Mouse (Mus musculus): ENCODE data around the gene Tanc2. TPM values are rescaled to one million over a fixed set of nuclear protein-coding genes. Genes with fewer than 3 reads are reported as not detected.

Tanc2 gene
- total and polyA plus RNA-seq, 2 experiments from 2014 or later: 5.2 to 25.0 TPM

DNA sequence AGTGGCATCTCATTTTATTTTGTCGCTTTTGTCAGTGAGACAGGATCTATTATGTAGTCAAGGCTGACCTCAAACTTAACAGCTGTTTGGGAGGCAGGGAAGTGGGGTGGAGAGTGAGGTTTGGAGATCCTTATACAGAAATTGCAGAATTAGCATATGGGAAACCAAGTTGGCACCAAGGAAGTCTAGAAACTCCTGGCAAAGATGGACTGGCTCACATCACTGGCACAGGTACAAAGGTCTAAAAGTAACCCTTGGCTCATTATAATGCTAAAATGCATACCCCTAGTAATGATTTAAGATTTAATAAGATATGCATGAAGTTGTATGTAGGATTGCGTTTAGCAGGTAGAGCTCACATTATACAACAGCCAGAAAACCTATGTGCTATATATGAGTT, 58.2 kb downstream of the Tanc2 start:
- DNase-seq (ENCODE audit: low spot score) (no peak), ATAC-seq (ENCODE audit: insufficient read depth, low read depth) (no peak)
- H3K4me3 ChIP-seq (ENCODE audit: low read depth, low read length): no peak overlapping the region
- no peak overlapping the region for H3K9ac ChIP-seq (replicated peaks; ENCODE audit: low read depth, low read length)
- no peak overlapping the region for H3K4me2 ChIP-seq (ENCODE audit: low read depth, low read length)
- no peaks in the 10 kb centered on the region for H3K9me3 ChIP-seq (replicated peaks; ENCODE audit: control insufficient read depth, low read length)
- TF ChIP-seq CTCF (IDR thresholded peaks at IDR 0.05; ENCODE audit: low read depth) (no peak), EP300 (IDR thresholded peaks at IDR 0.05; ENCODE audit: low read depth) (no peak)
- H3K36me3 ChIP-seq (replicated peaks; ENCODE audit: control insufficient read depth, insufficient read depth, low read length): no peaks in the 10 kb centered on the region
- H3K4me1 ChIP-seq (ENCODE audit: control insufficient read depth, insufficient read depth): no peaks in the 10 kb centered on the region
- H3K27me3 ChIP-seq (ENCODE audit: control insufficient read depth, insufficient read depth, low read length): no peaks in the 10 kb centered on the region
- H3K27ac ChIP-seq (ENCODE audit: low read depth): no peak overlapping the region
- 92% methylated on average over 2 of the region's 2 CpGs for WGBS

DNA sequence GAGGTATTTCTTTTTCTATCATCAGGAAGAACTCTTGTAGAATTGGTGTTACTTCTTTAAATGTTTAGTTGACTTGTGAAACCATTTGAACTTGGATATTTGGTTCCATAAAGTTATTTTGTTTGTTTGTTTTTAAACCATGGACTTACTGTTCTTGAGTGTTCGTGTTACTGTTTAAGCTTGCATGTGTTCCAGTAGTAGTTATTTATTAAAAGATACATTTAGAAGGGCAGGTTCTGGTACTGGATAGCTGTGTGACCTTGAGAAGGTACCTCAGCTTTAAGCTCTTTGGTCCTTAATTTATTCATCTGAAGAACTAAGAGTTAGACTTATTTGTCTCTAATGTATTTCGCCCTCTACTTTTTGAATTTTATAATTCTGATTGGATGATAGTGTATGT, 64.8 kb downstream of the Tanc2 start:
- Histone ChIP-seq H3K36me3 (replicated peaks; ENCODE audit: control insufficient read depth, insufficient read depth, low read length) (no peaks in the 10 kb centered on the region), H3K27ac (ENCODE audit: low read depth) (no peak overlapping the region), H3K4me2 (ENCODE audit: low read depth, low read length) (no peak overlapping the region), H3K27me3 (ENCODE audit: control insufficient read depth, insufficient read depth, low read length) (no peaks in the 10 kb centered on the region), H3K9me3 (replicated peaks; ENCODE audit: control insufficient read depth, low read length) (no peaks in the 10 kb centered on the region), H3K4me3 (ENCODE audit: low read depth, low read length) (no peak overlapping the region), H3K4me1 (ENCODE audit: control insufficient read depth, insufficient read depth) (no peaks in the 10 kb centered on the region), H3K9ac (replicated peaks; ENCODE audit: low read depth, low read length) (no peak overlapping the region)
- WGBS: 87% methylated on average over 2 of the region's 2 CpGs
- TF ChIP-seq EP300 (IDR thresholded peaks at IDR 0.05; ENCODE audit: low read depth) (no peak), CTCF (IDR thresholded peaks at IDR 0.05; ENCODE audit: low read depth) (no peak)
- ATAC-seq (ENCODE audit: insufficient read depth, low read depth): no peak
- no peak for DNase-seq (ENCODE audit: low spot score)

DNA sequence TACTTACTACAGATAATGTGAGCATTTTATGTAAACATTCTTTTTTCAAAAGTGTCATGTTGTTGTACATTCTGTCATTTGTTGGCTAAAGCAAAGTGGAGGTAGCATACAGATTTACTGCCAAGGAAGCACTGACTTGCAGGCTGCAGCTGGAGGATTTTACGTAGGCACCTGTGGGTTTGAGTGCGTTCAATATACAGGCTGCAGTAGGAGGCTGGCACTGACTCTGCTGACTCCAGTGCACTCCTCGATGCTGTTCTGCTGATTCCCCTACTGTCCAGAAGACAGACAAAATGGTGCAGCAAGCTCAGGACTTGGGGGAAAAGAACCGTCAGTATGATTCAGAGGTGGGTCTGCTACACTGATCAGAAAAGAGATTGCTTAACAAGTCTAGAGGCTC, 65.5 kb downstream of the Tanc2 start:
- no peaks in the 10 kb centered on the region for H3K27me3 ChIP-seq (ENCODE audit: control insufficient read depth, insufficient read depth, low read length)
- no peak for TF ChIP-seq EP300 (IDR thresholded peaks at IDR 0.05; ENCODE audit: low read depth)
- H3K9me3 ChIP-seq (replicated peaks; ENCODE audit: control insufficient read depth, low read length): no peaks in the 10 kb centered on the region
- no peak overlapping the region for H3K4me2 ChIP-seq (ENCODE audit: low read depth, low read length)
- no peaks in the 10 kb centered on the region for H3K36me3 ChIP-seq (replicated peaks; ENCODE audit: control insufficient read depth, insufficient read depth, low read length)
- ATAC-seq (ENCODE audit: insufficient read depth, low read depth) (no peak), DNase-seq (ENCODE audit: low spot score) (no peak)
- no peak overlapping the region for H3K9ac ChIP-seq (replicated peaks; ENCODE audit: low read depth, low read length)
- no peak overlapping the region for H3K27ac ChIP-seq (ENCODE audit: low read depth)
- no peak overlapping the region for H3K4me3 ChIP-seq (ENCODE audit: low read depth, low read length)
- no peaks in the 10 kb centered on the region for H3K4me1 ChIP-seq (ENCODE audit: control insufficient read depth, insufficient read depth)
- WGBS: 86% methylated on average over 4 of the region's 4 CpGs

GRCm38 (mm10) chr11:105667879-105668278, 78.1 kb downstream of the Tanc2 start:
- no peaks in the 10 kb centered on the region for H3K9me3 ChIP-seq (replicated peaks; ENCODE audit: control insufficient read depth, low read length)
- no peak for DNase-seq (ENCODE audit: low spot score)
- TF ChIP-seq EP300 (IDR thresholded peaks at IDR 0.05; ENCODE audit: low read depth): no peak
- TF ChIP-seq CTCF (IDR thresholded peaks at IDR 0.05; ENCODE audit: low read depth): no peak
- no peak overlapping the region for H3K4me2 ChIP-seq (ENCODE audit: low read depth, low read length)
- WGBS: 97% methylated on average over 1 of the region's 1 CpGs
- H3K9ac ChIP-seq (replicated peaks; ENCODE audit: low read depth, low read length): no peak overlapping the region
- H3K4me3 ChIP-seq (ENCODE audit: low read depth, low read length): no peak overlapping the region
- H3K4me1 ChIP-seq (ENCODE audit: control insufficient read depth, insufficient read depth): no peaks in the 10 kb centered on the region
- H3K27ac ChIP-seq (ENCODE audit: low read depth): no peak overlapping the region
- ATAC-seq (ENCODE audit: insufficient read depth, low read depth): no peak
- no peaks in the 10 kb centered on the region for H3K36me3 ChIP-seq (replicated peaks; ENCODE audit: control insufficient read depth, insufficient read depth, low read length)
- H3K27me3 ChIP-seq (ENCODE audit: control insufficient read depth, insufficient read depth, low read length): no peaks in the 10 kb centered on the region

GRCm38 (mm10) chr11:105678996-105679395, 89.2 kb downstream of the Tanc2 start:
- Histone ChIP-seq H3K9me3 (replicated peaks; ENCODE audit: control insufficient read depth, low read length) (no peaks in the 10 kb centered on the region), H3K27me3 (ENCODE audit: control insufficient read depth, insufficient read depth, low read length) (no peaks in the 10 kb centered on the region), H3K36me3 (replicated peaks; ENCODE audit: control insufficient read depth, insufficient read depth, low read length) (no peaks in the 10 kb centered on the region), H3K4me1 (ENCODE audit: control insufficient read depth, insufficient read depth) (peaks cover 3% of the 10 kb centered on the region; the same call in 1 of the 2 replicates), H3K4me2 (ENCODE audit: low read depth, low read length) (no peak overlapping the region), H3K4me3 (ENCODE audit: low read depth, low read length) (no peak overlapping the region), H3K27ac (ENCODE audit: low read depth) (no peak overlapping the region), H3K9ac (replicated peaks; ENCODE audit: low read depth, low read length) (no peak overlapping the region)
- 82% methylated on average over 1 of the region's 1 CpGs for WGBS
- no peak for DNase-seq (ENCODE audit: low spot score)
- TF ChIP-seq EP300 (IDR thresholded peaks at IDR 0.05; ENCODE audit: low read depth) (no peak), CTCF (IDR thresholded peaks at IDR 0.05; ENCODE audit: low read depth) (no peak)
- no peak for ATAC-seq (ENCODE audit: insufficient read depth, low read depth)

DNA sequence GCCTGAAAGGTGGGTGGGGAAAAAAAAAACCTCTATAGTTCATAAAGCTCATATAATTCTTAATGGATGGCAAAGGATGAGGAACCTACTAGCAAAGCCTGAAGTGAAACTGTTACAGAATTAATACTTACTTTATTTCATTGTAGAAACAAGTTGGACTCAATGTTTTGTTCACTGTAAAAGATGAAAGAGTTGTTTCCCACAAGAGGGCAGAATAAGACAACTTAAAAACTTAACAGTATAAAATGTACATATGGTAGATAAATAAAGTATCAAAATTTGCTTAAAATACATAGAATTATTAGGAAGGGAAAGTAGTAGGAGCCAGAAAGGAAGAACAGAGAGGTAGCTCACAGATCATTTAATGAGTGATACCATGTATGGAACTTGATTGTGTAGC, 95.0 kb downstream of the Tanc2 start:
- Histone ChIP-seq H3K36me3 (replicated peaks; ENCODE audit: control insufficient read depth, insufficient read depth, low read length) (no peaks in the 10 kb centered on the region), H3K27me3 (ENCODE audit: control insufficient read depth, insufficient read depth, low read length) (no peaks in the 10 kb centered on the region), H3K9me3 (replicated peaks; ENCODE audit: control insufficient read depth, low read length) (no peaks in the 10 kb centered on the region), H3K4me1 (ENCODE audit: control insufficient read depth, insufficient read depth) (peaks cover 3% of the 10 kb centered on the region; the same call in 1 of the 2 replicates), H3K4me3 (ENCODE audit: low read depth, low read length) (no peak overlapping the region), H3K9ac (replicated peaks; ENCODE audit: low read depth, low read length) (no peak overlapping the region), H3K27ac (ENCODE audit: low read depth) (no peak overlapping the region), H3K4me2 (ENCODE audit: low read depth, low read length) (no peak overlapping the region)
- no peak for ATAC-seq (ENCODE audit: insufficient read depth, low read depth)
- TF ChIP-seq EP300 (IDR thresholded peaks at IDR 0.05; ENCODE audit: low read depth): no peak
- peak; percentile 9; the same call in 1 of the 2 replicates for TF ChIP-seq CTCF (IDR thresholded peaks at IDR 0.05; ENCODE audit: low read depth)
- no peak for DNase-seq (ENCODE audit: low spot score)

Data from heart, postnatal 0 days (tissue).